In the genomic region with DNA sequence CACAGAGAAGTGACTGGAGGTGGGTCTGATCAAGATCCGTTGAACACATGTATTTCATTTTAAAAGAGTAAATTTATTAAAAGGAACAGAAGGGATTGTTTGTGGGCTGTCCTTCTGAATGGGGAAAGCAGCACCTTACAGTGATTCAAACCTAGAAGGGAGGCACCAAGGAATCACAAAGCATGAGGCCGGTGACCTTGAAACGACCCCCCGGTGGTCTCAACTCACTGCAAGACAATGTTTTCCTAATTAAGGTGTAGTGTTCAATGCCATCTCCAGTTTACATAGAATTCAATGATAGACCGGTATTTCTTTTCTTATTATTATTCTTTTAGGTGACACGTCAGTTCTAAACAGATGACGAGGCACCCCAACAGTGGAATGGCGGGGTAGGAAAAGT, we compare ENCODE assay signal across 20 mouse cellular contexts. TPM values are rescaled to one million over a fixed set of nuclear protein-coding genes. Genes with fewer than 3 reads are reported as not detected.
"Had no signal": no experiment of that assay in that cellular context is flagged by ENCODE, and none has a peak within 500 bp of the region (broad histone marks: within the 10 kb centered on the region; RNA-seq: fewer than 3 reads in every experiment).

No protein-coding gene starts in this region.

- DNase-seq: kidney, adult 2 months; kidney, postnatal 36 days; left cerebral cortex, postnatal 4 days; lung, adult 18-20 months; spleen, adult 18-20 months; thymus, postnatal 36 days had no signal

- H3K9me3 ChIP-seq: limb, embryonic 13.5 days; midbrain, embryonic 12.5 days; neural tube, embryonic 13.5 days had no signal

- H3K27ac ChIP-seq: limb, embryonic 13.5 days; liver, embryonic 14.5 days; midbrain, embryonic 12.5 days; neural tube, embryonic 13.5 days had no signal

- H3K4me2 ChIP-seq: limb, embryonic 13.5 days; midbrain, embryonic 12.5 days had no signal

- H3K9ac ChIP-seq: limb, embryonic 13.5 days; liver, embryonic 14.5 days; midbrain, embryonic 12.5 days; neural tube, embryonic 13.5 days had no signal

- H3K4me3 ChIP-seq: limb, embryonic 13.5 days; midbrain, embryonic 12.5 days; neural tube, embryonic 13.5 days had no signal

- H3K27me3 ChIP-seq: limb, embryonic 13.5 days; midbrain, embryonic 12.5 days; neural tube, embryonic 13.5 days had no signal

- H3K36me3 ChIP-seq: limb, embryonic 13.5 days; midbrain, embryonic 12.5 days; neural tube, embryonic 13.5 days had no signal

RNA-seq across cellular contexts. Expression of gene Spata16, which starts 2.4 kb away (rescaled TPM):
- total RNA-seq: layer of hippocampus, adult 18-20 months; layer of hippocampus, postnatal 14 days; left cerebral cortex, adult 18-20 months; left cerebral cortex, postnatal 4 days; liver, adult 2 months; megakaryocyte-erythroid progenitor cell, adult 5-6 weeks had no signal
- polyA plus RNA-seq: kidney, embryonic 16.5 days; limb, embryonic 13.5 days; liver, adult 2 months; liver, embryonic 14.5 days; lung, embryonic 16.5 days; midbrain, embryonic 12.5 days; midbrain, embryonic 16.5 days; neural tube, embryonic 13.5 days; stomach, embryonic 14.5 days; thymus, postnatal 0 days had no signal
